Mouse (Mus musculus): ENCODE measurements around the gene Foxk1. TPM values are rescaled to one million over a fixed set of nuclear protein-coding genes. Genes with fewer than 3 reads are reported as not detected.

The Foxk1 gene
- polyA plus RNA-seq, 1 experiment from 2014 or later: 29.3 TPM

DNA sequence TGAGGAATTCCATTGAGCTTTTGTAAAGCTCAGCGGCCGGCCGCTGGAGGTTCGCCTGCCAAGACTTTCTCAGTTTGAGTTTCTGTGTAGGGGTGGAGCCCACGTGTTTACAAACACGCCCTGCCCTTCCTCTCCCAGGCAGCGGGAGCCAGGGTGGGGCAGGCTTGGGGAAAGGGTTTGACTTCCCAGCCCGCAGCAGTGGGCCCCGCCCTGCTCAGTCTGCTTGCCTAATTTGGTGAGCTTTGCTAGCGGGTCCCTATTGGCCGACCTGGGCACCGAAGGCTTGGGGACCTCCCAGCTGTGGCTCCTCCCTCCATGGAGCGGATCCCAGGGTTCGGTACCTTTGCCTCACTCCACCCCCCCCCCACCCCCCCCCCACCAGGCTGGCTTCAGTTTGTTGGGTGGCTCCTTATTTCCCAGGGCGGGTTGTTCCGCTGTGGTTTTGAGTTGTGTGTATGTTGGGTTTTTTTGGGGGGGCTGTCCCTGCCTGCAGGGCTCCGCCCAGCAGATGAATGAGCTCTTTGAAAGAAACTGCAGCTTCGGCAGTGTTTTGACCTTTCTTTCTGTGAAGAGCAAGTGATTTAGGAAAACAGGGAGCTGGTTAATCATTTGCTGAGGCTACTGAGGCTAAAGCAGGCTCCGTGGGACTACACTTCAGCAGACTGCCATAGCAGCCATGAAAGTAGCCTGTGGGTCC is 39.3 kb downstream of the Foxk1 start:
- ChIA-PET CTCF (interaction anchor here (0.8 to 2.5 kb wide), 8 partner anchors 9 to 77 kb away, joined by 3 to 8 read pairs (median 4); partner anchors contain the start of gene Foxk1), POLR2A (interaction anchor here (0.8 to 2.5 kb wide), 6 partner anchors 16 to 110 kb away, joined by 3 to 14 read pairs (median 3); partner anchors contain the start of genes Foxk1 and Radil)
- no peak for TF ChIP-seq CTCF (IDR thresholded peaks at IDR 0.05)
- DNase-seq (ENCODE audit: low read depth, low spot score): peak; percentile 96
- in situ Hi-C loops (cut with MboI; ENCODE audit: low pct_unique_long_range_greater_than_20kb): loop anchor here (5.0 kb wide), 2 partner anchors 33 to 73 kb away; no protein-coding TSS in a partner anchor
- H3K27me3 ChIP-seq: no peaks in the 10 kb centered on the region
- ATAC-seq: peak; percentile 92

- peak; percentile 54 for DNase-seq (ENCODE audit: low read depth, low spot score)
- TF ChIP-seq CTCF (IDR thresholded peaks at IDR 0.05): no peak
- ATAC-seq: peak; percentile 1
- in situ Hi-C loops (cut with MboI; ENCODE audit: low pct_unique_long_range_greater_than_20kb): loop anchor here (5.0 kb wide), 2 partner anchors 34 to 74 kb away; no protein-coding TSS in a partner anchor
- no peaks in the 10 kb centered on the region for H3K27me3 ChIP-seq
- CTCF ChIA-PET: interaction anchor here (1.2 to 2.5 kb wide), 5 partner anchors 16 to 77 kb away, joined by 3 to 8 read pairs (median 4); partner anchors contain the start of gene Foxk1
- POLR2A ChIA-PET: interaction anchor here (0.8 to 2.5 kb wide), 5 partner anchors 17 to 109 kb away, joined by 3 to 14 read pairs (median 3); partner anchors contain the start of genes Foxk1 and Radil
Observed at GRCm38 (mm10) chr5:142441332-142442044, 40.2 kb downstream of the Foxk1 start.

GRCm38 (mm10) chr5:142442045-142442440 is 40.7 kb downstream of the Foxk1 start:
- ChIA-PET CTCF (interaction anchor here (0.9 kb wide), 1 partner anchor 41 kb away, joined by 3 read pairs; no protein-coding TSS in a partner anchor), POLR2A (interaction anchor here (1.3 to 2.5 kb wide), 2 partner anchors 16 to 40 kb away, joined by 5 to 14 read pairs; partner anchors contain the start of gene Foxk1)
- H3K27me3 ChIP-seq: no peaks in the 10 kb centered on the region
- ATAC-seq (no peak), DNase-seq (ENCODE audit: low read depth, low spot score) (no peak)
- TF ChIP-seq CTCF (IDR thresholded peaks at IDR 0.05): no peak
- in situ Hi-C loops (cut with MboI; ENCODE audit: low pct_unique_long_range_greater_than_20kb): loop anchor here (5.0 kb wide), 2 partner anchors 35 to 75 kb away; no protein-coding TSS in a partner anchor

DNA sequence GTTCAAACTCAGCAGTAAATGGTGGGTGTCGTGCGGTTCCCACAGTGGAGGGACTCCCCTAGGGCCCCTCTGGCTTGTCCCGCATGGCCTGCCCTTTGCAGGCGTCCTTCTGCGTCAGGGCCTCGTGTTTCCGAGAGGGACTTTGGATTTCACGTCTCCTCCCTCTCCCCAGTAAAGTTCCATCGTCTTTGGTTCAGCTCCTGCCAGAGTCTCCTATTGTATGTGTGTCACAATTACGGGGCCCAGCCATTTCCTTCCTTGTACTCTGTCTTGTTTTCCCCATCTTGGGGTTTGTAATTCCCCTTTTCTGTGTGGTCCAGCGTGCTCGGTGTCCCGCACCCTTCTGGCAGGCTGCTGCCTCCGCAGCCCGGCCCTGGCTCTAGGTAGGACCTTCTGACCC is 42.2 kb downstream of the Foxk1 start:
- CTCF ChIA-PET: no interaction called here
- no peaks in the 10 kb centered on the region for H3K27me3 ChIP-seq
- no peak for TF ChIP-seq CTCF (IDR thresholded peaks at IDR 0.05)
- in situ Hi-C loops (cut with MboI; ENCODE audit: low pct_unique_long_range_greater_than_20kb): loop anchor here (5.0 kb wide), 2 partner anchors 36 to 76 kb away; no protein-coding TSS in a partner anchor
- no peak for ATAC-seq
- POLR2A ChIA-PET: no interaction called here
- DNase-seq (ENCODE audit: low read depth, low spot score): no peak

DNA sequence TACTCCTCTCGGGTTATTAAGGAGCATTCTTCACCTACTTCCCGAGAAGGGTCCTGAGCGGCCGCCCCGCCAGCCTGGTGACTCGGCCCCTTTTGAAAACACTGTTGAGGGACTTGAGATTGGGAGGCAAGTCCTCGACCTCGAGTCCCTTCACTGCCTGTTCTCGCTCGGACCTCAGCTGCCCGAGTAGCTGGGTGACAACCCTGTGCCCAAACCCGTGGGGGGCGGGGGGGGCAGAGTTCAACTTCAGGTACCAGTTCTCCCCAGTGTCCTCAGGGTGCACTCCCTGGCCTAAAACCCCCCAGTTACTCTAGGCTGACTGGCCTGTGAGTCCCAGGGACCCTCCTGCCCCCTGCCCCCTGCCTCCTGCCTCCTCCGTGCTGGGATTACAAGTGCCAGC is 42.7 kb downstream of the Foxk1 start:
- no peak for ATAC-seq
- TF ChIP-seq CTCF (IDR thresholded peaks at IDR 0.05): no peak
- DNase-seq (ENCODE audit: low read depth, low spot score): no peak
- ChIA-PET POLR2A (no interaction called here), CTCF (no interaction called here)
- H3K27me3 ChIP-seq: no peaks in the 10 kb centered on the region
- in situ Hi-C loops (cut with MboI; ENCODE audit: low pct_unique_long_range_greater_than_20kb): loop anchor here (5.0 kb wide), 2 partner anchors 37 to 77 kb away; no protein-coding TSS in a partner anchor

DNA sequence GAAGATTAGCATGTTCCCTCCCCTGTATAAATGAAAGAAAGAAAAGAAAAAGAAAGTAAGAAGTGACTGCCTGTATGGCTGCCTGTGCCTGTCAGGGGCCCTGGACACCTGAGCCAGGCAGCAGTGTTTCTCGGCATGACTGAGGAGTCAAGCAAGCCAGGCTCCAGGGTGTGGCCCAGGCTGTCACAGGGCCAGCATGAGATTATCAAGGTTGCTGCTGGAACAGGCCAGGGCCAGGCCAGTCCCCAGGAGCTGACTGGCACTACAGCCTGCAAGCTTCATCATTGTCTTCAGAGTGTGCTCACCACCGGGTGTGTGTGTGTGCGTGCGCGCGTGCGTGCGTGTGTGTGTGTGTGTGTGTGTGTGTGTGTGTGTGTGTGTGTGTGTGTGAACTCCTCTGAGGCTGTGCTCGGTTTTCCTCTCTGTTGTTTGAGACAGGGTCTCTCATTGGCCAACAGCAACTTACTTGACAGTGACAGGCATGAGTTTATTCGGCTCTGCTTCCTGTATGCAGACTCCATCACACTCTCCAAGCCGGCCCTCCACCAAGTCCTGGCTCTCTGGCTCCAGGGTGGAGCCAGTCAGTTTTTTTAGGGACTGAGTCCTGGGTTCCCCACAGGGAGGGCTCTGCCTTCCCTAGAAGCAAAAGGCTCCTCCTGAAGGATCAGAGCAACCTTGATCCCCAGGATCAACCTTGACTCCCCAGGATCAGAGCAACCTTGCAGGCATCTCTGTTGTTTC is 43.7 kb downstream of the Foxk1 start:
- DNase-seq (ENCODE audit: low read depth, low spot score) (no peak), ATAC-seq (no peak)
- H3K27me3 ChIP-seq: no peaks in the 10 kb centered on the region
- CTCF ChIA-PET: interaction anchor here (1.4 kb wide), 1 partner anchor 31 kb away, joined by 4 read pairs; no protein-coding TSS in a partner anchor
- TF ChIP-seq CTCF (IDR thresholded peaks at IDR 0.05): no peak
- in situ Hi-C loops (cut with MboI; ENCODE audit: low pct_unique_long_range_greater_than_20kb): loop anchor here (5.0 kb wide), 2 partner anchors 38 to 78 kb away; no protein-coding TSS in a partner anchor
- POLR2A ChIA-PET: interaction anchor here (0.5 to 1.2 kb wide), 2 partner anchors 19 to 44 kb away, joined by 3 to 4 read pairs; partner anchors contain the start of genes Ap5z1 and Foxk1

- TF ChIP-seq CTCF (IDR thresholded peaks at IDR 0.05): no peak
- POLR2A ChIA-PET: interaction anchor here (0.5 kb wide), 1 partner anchor 18 kb away, joined by 3 read pairs; the partner anchor contains the start of gene Ap5z1
- H3K27me3 ChIP-seq: no peaks in the 10 kb centered on the region
- DNase-seq (ENCODE audit: low read depth, low spot score): no peak
- no peak for ATAC-seq
- in situ Hi-C loops (cut with MboI; ENCODE audit: low pct_unique_long_range_greater_than_20kb): no loop called here
- CTCF ChIA-PET: interaction anchor here (1.4 to 3.8 kb wide), 2 partner anchors 17 to 32 kb away, joined by 4 to 16 read pairs; partner anchors contain the start of gene Ap5z1
Observed at GRCm38 (mm10) chr5:142445709-142446108, 44.4 kb downstream of the Foxk1 start.

DNA sequence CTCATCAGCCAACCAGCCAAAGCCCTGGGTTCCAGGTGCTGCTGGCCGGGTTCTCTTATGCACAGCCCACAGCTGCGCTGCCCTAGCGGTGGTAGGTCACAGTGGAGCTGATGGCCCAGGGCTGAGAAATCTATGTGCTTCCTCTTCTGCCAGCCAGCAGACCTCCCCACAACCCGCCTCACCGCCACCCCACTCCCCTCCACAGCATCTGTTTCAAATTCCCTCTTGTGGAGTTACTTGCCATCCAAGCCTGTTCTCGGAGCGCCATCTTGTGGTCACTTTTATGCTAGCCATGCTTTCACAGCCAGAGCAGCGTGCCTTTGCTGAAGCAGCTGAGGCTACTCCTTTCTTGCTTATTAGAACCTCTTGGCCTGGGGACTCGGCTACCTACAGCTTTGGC is 46.8 kb downstream of the Foxk1 start:
- ATAC-seq (peak; percentile 12), DNase-seq (ENCODE audit: low read depth, low spot score) (peak; percentile 47)
- H3K27me3 ChIP-seq: no peaks in the 10 kb centered on the region
- POLR2A ChIA-PET: interaction anchor here (0.6 to 1.1 kb wide), 2 partner anchors 47 to 139 kb away, joined by 3 to 8 read pairs; no protein-coding TSS in a partner anchor
- in situ Hi-C loops (cut with MboI; ENCODE audit: low pct_unique_long_range_greater_than_20kb): no loop called here
- CTCF ChIA-PET: interaction anchor here (0.7 to 3.8 kb wide), 13 partner anchors 12 to 651 kb away, joined by 3 to 17 read pairs (median 4); partner anchors contain the start of genes Ap5z1 and Foxk1
- no peak for TF ChIP-seq CTCF (IDR thresholded peaks at IDR 0.05)

GRCm38 (mm10) chr5:142448623-142449022 is 47.3 kb downstream of the Foxk1 start:
- ChIA-PET POLR2A (interaction anchor here (1.1 kb wide), 1 partner anchor 48 kb away, joined by 3 read pairs; no protein-coding TSS in a partner anchor), CTCF (interaction anchor here (0.7 to 3.8 kb wide), 12 partner anchors 11 to 651 kb away, joined by 3 to 17 read pairs (median 4); partner anchors contain the start of genes Ap5z1 and Foxk1)
- in situ Hi-C loops (cut with MboI; ENCODE audit: low pct_unique_long_range_greater_than_20kb): no loop called here
- ATAC-seq (no peak), DNase-seq (ENCODE audit: low read depth, low spot score) (no peak)
- no peak for TF ChIP-seq CTCF (IDR thresholded peaks at IDR 0.05)
- no peaks in the 10 kb centered on the region for H3K27me3 ChIP-seq
